Mouse (Mus musculus): ENCODE measurements around the gene Rpl38.

The Rpl38 gene

GRCm38 (mm10) chr11:114668301-114668710 is at the start of gene Rpl38:
Gene Rpl38, plus strand, starts transcription at chr11:114668524.
- peak; percentile 95 for DNase-seq

DNA sequence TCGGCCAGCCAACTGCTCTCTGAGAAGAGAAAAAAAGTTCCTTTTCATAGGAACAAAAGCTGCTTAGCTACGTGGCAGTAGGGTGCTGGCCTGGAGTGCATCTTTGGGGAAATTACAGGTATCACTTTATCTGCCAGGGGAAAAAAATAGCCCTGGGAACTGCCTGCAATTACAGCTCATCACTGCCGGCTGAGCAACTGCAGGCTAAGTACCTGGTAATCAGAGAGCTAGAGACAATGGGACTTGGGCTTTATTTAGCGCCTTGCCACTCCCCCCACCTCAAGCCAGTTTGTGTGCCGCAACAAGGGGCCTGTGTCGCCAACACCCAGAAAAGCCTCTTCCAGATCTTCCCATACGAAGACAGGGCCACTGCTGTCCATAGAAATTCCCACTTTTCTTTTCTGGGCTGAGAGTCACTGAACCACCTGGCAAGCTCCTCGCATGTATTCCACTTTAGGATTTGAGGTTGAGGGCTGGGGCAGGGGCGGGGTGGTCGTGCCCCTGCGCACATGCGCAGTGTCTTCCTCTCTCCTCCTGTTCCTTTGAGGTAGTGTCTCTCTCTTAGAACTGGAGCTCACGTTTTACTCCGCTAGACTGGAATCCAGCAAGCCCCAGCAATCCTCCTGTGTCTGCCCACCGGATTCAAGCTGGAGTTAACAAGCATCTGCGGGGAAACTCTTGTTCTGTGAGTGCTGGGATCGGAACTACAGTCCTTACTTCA is 49.5 kb upstream of the Rpl38 start:
- no peak for DNase-seq

DNA sequence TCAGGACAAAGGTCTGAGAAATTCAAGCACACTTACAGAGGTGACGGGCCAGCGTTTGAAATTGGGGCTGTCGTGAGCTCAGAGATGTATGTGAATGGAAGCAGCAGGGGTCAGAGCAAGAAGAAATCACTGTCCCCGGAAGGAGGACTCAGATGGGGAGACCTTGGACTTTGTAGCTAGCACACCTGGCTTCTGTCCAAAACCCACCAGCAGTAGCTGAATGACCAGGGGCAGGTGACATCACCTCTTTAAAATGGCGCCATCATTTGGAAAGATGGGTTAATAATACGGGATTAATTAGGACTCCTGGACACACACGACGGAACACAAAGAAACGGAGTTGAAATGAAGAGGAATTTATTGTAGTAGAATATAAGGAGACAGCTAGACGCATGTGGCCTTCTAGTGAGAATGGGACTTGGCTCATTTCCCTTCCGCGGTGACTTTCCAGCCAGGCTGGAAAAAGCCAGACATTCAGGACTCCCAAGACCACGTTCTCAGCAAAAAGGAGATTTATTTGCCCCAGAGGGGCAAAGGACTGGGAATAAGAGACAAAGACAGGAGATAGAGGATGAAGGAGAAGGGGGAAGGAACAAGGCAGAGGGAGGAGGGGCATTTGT is 42.1 kb upstream of the Rpl38 start:
- peak in 1 of 2 experiments; percentile 46 for DNase-seq

GRCm38 (mm10) chr11:114627036-114627435 is 41.3 kb upstream of the Rpl38 start:
- DNase-seq, result no peak

- DNase-seq, result no peak
Observed at GRCm38 (mm10) chr11:114628032-114628431, 40.3 kb upstream of the Rpl38 start.

DNA sequence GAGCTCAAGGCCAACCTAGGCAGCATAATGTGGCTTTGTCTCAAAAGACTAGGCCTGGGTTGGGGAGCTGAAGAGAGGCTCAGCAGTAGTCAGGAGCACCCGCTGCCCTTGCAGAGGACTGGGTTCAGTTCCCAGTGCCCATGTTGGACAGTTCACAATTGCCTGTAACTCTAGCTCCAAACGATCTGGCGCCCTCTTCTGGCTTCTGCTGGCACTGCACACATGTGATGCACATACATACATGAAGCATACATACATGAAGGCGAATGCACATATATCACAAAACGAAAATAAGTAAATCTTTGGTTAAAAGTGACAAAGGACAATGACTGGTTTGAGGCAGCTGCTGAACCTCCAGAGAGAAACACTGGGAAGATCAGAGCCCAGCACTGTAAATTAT is 38.3 kb upstream of the Rpl38 start:
- DNase-seq, result no peak

GRCm38 (mm10) chr11:114632266-114632665 is 36.1 kb upstream of the Rpl38 start:
- DNase-seq, result no peak

DNA sequence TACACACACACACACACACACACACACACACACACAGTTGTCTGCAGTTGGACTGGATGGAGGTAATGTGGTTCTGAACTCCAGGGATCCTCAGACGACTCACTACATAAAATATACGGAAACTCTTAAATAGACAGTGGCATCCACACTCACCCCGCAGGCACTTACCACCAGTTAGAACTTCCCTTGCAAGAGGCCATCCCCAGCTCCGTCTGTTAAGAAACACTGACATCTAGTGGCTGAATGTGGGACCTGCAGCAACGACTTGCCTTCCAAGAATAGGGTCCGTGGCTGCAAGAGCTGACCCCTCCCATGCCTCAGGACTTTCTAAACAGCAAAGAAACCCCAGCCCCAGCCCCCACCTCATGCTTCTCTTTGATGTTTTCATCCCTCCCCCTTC is 32.0 kb upstream of the Rpl38 start:
- peak; percentile 85 to 91 for DNase-seq

- peak; percentile 33 for DNase-seq
Observed at GRCm38 (mm10) chr11:114636727-114637505, 31.4 kb upstream of the Rpl38 start.

- DNase-seq, result no peak
Observed at GRCm38 (mm10) chr11:114638647-114639290, 29.6 kb upstream of the Rpl38 start.

DNA sequence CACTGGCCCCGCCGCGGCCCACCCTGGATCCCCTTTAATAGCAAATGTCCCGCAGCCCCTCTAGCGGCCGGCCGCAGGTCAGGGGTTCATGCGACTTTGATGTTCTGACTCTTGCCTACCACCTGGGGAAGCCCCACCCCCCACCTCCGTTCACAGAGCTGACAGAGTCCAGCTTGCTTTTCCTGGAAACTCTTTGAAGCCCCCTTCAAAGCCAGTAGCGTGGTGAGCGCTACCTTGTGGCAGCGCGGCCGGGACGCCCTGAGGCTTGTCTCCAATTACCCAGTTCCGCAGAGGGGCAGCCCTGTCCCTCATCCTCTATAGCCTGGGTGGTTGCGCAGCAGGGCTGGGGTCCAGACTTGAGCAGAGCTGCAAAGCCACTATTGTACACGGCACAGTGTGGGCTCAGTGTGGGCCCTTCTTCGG is 28.6 kb upstream of the Rpl38 start:
- no peak for DNase-seq

GRCm38 (mm10) chr11:114640658-114641057 is 27.7 kb upstream of the Rpl38 start:
- no peak for DNase-seq

GRCm38 (mm10) chr11:114641136-114641535 is 27.2 kb upstream of the Rpl38 start:
- DNase-seq, result no peak

GRCm38 (mm10) chr11:114642184-114642583 is 26.1 kb upstream of the Rpl38 start:
- no peak for DNase-seq

- DNase-seq, result no peak
Observed at GRCm38 (mm10) chr11:114642926-114643325, 25.4 kb upstream of the Rpl38 start.

- DNase-seq, result no peak
Observed at GRCm38 (mm10) chr11:114644122-114644521, 24.2 kb upstream of the Rpl38 start.

DNA sequence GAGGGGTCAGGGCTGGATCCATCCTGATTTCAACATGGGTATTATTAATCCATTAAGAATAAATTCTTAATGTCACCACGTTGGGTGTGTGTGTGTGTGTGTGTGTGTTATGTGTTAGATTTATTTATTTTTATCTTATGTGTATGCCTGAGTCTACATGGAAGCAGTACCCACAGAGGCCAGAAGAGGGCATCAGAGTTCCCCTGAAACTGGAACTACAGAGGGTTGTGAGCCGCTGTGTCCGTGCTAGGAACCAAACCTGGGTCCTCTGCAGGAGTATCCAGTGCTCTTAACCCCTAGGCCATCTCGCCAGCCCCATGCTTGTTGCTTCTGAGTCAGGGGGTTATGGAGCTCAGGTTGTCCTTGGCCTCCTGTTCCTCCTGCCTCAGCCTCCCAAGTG is 18.8 kb upstream of the Rpl38 start:
- no peak for DNase-seq

DNA sequence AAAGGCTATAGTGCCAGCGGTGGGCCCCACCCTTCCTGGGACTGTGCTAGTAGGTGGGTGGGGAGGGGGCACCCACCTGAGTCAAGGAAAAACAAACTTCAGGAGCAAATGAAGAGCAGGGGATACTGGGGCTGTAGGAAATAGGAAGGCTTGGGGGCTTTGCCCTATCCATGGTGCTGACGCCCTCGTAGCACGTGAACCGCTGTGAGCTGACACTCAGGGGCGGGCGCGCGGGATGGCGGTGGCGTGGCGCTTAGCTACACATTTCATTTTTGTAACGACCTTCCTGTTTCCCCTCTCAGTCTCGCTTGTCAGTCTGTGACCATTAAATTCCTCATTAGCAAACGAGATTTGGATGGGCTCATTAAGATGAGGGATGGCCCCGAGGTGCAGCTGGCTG is 15.8 kb upstream of the Rpl38 start:
- DNase-seq, result peak in 1 of 2 experiments; percentile 1

- no peak for DNase-seq
Observed at GRCm38 (mm10) chr11:114653664-114654063, 14.7 kb upstream of the Rpl38 start.

GRCm38 (mm10) chr11:114654552-114654951 is 13.8 kb upstream of the Rpl38 start:
- peak in 1 of 2 experiments; percentile 6 for DNase-seq

- no peak for DNase-seq
Observed at GRCm38 (mm10) chr11:114655350-114656008, 12.8 kb upstream of the Rpl38 start.

DNA sequence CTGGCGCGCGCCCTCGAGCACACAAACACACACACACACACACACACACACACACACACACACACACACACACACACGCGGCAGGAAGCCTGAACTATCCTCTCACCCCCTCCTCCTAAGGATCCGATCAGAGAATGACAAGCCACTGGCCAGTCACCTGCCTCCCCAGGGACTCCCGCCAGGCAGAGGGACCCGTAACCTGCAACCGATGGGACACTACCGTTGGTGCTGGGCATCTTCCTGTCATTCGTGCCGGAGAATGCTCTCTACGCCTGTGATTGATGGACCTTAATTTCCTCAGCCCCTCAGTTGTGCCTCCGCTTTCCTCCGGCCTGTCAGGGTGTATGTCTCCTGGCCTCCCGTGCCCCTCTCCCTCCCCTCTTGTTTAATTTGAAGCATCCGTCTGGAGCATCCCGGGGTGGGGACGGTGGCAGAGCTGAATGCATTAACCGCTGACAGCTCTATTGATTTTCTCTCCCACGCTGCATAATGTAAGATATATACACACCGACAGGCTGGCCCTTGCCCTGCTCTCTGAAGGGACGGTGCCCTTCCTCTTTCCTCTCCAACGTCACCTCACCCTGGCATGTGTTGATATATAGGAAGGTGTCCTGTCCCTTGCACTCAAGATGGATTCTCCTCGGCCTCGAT is 11.2 kb upstream of the Rpl38 start:
- no peak for DNase-seq
